Mouse (Mus musculus) embryonic fibroblast, embryonic 13.5 days (primary cell): ENCODE data around the gene Bicral.
A peak's percentile ranks its signal among the peaks of the same experiment; 100 is the strongest.

Source experiments
- CTCF ChIP-seq: IDR thresholded peaks from 2 replicates; pipeline ENCODE4 v1.5.1; 2011; ENCODE audit warnings: mild to moderate bottlenecking, control low read depth, low read length, moderate library complexity, borderline replicate concordance; ENCODE audit not compliant: insufficient read depth
- POLR2A ChIP-seq: IDR thresholded peaks from 2 replicates; pipeline ENCODE4 v1.6.1; 2011; ENCODE audit warnings: low read depth, mild to moderate bottlenecking, control low read depth, low read length, moderate library complexity

GRCm38 (mm10) chr17:46751794-46752556, 106.3 kb downstream of the Bicral start, which contains the start of gene Cnpy3:
- TF ChIP-seq CTCF: no peak
- peak; percentile 79 for TF ChIP-seq POLR2A
